Mouse (Mus musculus): Measurements from ENCODE around the gene Gfod2.

DNA sequence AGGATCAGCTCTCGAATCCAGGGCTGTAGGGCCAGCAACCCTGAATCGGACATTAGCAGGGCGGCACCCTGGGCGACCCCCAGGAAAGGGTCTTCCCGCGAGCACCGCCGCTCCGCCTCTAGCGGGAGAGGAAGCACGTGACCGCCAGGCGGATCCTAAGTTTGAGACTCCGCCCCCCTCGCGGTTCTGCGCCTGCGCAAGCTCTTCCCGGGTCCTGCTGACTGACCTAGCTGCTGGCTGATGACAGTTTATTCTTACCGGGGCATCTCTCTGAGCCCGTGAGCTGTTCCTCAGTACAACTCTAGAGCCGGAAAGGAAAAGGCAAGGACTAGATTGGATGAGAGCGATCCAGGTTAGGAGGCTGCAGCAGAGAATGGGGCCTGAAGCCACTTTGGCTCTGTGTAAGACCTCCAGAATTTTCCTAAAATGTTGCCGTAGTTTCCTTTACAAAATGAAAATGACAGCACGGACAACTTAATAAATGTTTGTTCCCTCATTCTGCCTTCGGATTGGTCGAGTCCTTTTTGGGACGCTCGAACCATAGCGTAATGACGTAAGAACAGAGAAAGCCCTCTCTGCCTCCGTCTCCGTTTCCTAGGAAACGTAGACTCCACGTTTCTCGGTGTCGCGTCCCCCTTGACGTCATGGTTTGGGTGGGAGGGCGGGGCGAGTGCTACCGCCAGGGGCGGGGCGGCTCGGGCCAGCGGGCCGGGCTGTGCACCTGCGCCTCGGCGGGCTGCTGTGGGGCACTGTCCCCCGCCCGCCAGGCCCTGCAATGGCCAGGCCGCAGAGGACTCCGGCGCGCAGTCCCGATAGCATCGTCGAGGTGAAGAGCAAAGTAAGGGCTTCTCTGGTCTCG lies 57.3 kb downstream of the Gfod2 start, which contains the start of the genes Acd and Pard6a:
- TF ChIP-seq CTCF (IDR thresholded peaks at IDR 0.05; ENCODE audit: low read depth) (no peak), EP300 (IDR thresholded peaks at IDR 0.05; ENCODE audit: low read depth) (no peak)

Measured in liver, postnatal 0 days (tissue).